Mouse (Mus musculus): ENCODE data around the gene Hmg20b.

Gene Hmg20b

DNA sequence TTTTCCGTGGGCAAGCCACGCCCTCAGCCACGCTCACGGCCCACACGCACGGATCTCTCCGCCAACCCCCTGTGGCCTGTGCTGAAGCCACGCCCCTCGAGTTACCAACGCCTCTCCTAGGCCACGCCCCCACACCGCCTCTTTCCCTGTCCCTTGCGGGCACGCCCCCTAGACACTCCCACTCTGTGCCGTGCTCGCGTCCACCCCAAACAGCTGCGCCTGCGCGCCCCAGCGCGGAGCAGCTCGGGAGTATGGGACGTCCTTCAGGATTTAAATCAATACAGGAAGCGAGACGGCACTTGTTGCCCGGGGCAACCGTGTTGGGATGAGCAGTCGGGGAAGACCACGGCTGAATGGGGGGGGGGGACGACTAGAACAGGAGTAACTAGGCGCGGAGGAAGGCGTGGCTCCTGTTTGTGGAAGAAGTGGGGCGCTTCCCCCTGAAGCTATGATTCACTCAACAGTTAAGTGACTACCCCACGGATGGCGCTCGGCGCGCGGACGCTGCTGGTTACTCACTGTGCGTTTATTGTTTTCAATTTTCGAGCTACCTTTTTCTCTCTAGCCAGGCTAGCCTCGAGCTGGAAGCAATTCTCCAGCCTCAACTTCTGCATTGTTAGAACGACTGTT is 28.4 kb upstream of the Hmg20b start:
- DNase-seq (ENCODE audit: low read depth): peak; percentile 99

DNA sequence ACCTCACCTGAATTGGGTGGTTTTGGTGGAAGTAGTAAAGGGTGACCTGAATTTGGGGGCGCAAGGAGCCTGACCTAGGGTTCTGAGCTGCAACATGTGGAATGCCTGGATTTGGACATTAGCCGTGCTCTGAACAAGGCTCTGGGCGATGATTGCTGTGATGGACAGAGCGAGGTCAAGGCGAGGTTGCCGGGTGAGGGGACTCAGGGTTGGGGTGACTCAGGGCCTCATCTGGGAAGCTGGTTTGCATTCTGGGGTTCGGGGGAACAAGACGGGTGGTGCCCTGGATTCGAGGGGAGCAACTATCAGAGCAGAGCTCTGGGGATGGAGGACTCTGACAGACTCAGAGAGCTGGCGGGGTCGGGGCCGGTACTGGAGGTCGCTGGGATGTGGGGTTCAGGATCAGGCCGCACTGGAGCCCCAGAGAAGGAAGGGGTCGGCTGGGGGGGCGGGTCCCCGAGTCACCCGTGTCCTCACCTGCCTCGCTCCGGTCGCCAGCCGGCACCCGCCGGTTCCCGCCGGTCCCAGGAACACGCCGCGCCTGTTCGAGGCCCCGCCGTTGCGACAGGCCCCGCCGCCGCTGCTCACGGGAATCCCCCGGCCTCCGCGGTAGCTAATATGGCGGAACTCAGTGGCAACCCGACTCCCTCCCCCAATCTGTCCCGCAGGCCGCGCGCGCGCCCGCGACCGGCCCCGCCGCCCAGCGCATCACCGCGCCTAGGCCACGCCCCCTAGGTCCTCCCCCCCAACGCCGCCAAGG is 27.7 kb upstream of the Hmg20b start, which contains the start of gene Fzr1:
TSS of gene Fzr1 (minus strand) at position 724 of the 760 bp plus-strand sequence.
- no peak for DNase-seq (ENCODE audit: low read depth)

DNA sequence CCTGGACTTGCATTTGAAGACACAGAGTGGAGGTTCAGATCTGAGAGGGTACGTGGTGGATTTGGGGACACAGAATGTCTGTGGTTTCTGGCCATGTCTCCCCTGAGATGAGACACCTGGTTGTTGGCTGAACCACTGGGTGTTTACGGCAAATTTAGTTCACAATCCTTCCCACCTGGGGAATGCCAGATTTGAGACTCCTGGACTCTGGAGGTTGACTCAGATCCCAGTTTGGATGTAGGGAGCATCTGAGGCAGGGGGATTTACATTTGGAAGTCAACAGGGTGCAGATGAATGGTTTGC is 27.0 kb upstream of the Hmg20b start:
- DNase-seq (ENCODE audit: low read depth): no peak

DNA sequence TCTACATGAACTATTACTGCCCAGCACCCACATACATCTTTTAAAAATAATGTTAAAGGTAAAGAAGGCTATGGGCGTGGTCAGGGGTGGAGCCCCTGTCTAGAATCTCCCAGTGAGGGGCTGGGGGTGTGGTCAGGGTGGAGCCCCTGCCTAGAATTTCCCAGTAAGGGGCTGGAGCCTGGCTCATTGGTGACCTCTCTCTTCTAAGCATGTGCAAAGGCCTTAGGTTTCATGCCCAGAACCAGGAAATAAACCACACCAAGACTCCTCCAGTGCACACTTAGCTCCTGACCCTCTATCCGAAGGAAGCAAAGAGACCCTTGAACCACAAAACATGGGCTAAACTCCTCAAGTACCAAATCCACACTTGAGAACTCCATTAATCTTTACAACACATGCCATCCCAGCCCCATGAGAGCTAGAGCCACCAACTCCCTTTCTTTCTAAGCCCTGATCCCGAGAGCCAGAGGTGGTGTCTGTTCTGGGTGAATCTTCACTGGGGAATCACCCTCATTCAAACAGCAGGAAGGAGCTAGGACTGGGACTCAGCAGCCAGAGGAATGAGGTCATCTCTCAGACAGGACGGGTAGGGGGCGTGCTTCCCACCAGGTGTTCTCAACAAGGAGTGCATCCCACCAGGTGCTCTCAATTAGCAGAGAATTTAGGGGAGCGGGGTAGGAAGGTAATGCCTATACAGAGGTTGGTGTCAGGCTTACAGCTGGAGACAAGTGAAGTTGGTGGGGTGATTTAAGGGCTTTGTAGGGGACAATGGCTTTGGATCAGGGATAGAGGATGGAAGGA is 26.5 kb upstream of the Hmg20b start:
- no peak for DNase-seq (ENCODE audit: low read depth)

DNA sequence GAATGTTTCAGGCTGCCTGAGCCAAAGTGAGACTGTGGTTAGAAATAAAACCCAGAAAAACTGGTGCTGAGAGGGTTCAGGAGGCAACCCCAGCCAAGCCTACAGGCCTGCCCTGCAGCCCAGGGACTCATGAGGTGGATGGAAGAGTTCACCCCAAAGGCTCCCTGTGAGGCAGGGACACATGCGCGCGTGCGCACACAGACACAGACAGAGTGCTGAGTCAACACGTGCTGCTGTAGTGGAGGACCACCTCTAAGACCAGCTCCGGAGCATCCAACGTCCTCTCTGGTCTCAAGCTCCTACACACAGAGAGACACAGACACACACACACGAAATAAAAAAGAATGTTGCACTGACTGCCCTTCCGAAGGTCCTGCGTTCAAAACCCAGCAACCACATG is 25.0 kb upstream of the Hmg20b start:
- DNase-seq (ENCODE audit: low read depth): no peak

DNA sequence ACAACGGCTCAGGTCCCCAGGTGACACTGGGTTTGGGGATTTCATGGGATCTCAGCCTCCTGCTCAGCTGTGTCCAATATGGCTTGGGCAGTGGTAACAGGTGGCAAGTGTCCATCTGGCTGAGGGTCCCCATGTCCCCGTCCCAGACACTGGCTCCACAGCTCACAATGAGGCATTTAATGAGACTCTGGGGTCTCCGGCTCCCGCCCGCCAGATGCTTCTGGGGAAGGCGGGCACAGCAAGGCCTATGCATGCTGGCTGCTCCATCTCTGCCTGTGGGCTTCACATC is 16.9 kb upstream of the Hmg20b start:
- no peak for DNase-seq (ENCODE audit: low read depth)

DNA sequence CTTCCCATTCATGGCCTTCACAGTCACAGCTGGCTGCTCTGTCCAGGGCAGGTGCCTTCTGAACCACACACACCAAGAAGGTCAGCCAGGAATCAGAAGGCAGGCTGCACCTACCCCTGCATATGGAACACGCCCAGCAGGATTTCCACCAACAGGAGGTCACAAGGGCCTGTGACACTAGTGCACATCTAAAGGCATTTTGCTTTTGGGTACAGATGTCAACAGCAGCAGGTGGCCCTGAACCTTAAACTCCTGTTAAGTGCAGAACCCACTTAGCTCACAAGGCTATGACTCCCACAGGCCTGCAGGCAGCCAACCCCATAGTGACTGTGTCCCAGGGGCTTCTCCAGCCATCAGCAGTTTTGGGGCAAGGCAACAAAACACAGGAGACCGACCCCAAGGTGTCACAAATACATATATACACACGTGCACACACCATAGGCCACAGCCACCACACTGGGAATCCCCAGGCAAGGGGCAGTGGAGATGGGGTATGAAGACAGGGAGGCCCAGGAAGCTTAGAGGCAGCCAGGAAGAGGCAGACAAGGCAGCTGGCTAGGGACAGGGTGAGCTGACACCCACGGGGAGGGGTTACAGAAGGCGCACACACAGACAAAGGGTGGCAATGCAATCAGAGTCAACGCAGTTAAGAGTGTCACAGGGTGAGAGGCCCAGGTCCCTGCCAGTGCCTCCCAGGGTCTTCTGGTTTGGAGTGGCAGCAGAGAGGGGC is 16.4 kb upstream of the Hmg20b start:
- no peak for DNase-seq (ENCODE audit: low read depth)

DNA sequence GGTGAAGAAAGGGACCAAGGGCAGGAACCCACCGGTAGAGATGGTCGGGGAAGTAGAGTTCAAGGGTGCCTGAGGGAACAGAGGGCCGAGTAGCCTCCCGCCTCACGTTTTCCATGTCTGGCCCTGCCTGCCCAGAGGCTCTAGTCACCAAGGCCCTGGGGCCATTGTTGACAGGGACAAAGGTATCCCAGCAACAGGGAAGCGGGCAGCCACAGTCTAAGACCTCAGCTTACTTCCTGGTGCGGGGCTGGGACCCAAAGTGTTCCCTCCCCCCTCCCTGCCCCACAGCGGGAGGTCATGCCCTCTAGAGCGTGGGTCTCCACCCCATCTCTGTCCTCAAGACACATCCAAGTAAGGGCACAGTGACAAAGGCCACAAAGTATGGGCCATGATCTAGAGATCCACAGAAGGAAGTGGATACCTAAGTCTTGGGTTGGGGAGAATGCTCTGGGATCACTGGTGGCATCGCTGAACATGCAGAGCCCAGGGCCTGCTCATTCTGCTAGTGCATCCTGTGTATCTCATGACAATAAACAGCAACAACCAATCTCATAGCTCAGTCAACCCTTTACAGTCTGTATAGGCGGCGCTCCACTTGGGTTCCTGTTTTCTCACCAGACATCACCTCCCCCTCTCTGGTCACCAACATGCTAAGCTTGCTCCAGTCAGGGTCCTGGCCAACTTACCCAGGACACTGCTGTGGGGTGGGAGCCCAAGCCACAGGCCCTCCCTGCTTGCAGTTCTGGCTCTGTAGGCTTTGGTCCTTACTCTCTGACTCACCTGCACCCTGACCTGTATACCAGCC is 15.6 kb upstream of the Hmg20b start, which contains the start of gene 4930404N11Rik:
TSS of gene 4930404N11Rik (minus strand) at position 145 of the 805 bp plus-strand sequence.
- DNase-seq (ENCODE audit: low read depth): no peak

DNA sequence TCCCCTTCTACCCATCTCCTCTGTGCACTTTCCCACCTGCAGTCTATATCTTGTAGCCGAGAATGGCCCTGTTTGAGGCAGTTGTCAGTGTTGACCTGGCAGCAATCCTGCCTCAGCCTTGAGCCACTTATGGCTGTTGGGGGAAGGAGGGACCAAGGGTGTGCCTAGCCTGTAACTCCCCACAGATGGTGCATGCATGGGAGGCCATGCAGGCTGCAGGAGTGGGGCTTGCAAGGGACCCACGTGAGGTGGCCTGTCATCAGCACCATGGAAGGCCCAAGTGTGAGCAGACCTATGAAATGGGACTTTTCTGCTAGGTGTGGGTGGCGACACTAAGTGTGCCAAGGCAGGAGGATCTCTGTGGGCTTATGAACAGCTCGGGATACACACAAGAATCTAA is 14.8 kb upstream of the Hmg20b start:
- no peak for DNase-seq (ENCODE audit: low read depth)

DNA sequence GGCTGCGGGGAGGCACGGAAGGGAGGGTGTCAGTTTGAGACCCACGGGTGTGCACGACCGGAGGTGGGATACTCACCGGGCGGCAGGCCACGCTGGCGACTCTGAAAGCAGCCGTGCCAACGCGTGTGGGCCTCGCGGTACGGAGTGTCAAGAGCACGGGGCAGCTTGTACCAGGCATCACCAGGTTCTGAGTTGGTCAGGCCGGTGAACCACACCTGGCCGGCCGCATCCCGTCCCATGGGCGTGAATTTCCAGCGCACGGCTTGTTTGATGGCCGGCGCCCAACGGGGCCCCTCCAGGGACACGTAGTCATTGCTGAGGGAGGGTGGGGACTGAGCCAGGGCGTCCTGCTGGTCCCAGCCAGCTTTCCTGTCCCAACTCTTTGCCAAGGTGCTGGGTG is 14.4 kb upstream of the Hmg20b start:
- DNase-seq (ENCODE audit: low read depth): no peak

DNA sequence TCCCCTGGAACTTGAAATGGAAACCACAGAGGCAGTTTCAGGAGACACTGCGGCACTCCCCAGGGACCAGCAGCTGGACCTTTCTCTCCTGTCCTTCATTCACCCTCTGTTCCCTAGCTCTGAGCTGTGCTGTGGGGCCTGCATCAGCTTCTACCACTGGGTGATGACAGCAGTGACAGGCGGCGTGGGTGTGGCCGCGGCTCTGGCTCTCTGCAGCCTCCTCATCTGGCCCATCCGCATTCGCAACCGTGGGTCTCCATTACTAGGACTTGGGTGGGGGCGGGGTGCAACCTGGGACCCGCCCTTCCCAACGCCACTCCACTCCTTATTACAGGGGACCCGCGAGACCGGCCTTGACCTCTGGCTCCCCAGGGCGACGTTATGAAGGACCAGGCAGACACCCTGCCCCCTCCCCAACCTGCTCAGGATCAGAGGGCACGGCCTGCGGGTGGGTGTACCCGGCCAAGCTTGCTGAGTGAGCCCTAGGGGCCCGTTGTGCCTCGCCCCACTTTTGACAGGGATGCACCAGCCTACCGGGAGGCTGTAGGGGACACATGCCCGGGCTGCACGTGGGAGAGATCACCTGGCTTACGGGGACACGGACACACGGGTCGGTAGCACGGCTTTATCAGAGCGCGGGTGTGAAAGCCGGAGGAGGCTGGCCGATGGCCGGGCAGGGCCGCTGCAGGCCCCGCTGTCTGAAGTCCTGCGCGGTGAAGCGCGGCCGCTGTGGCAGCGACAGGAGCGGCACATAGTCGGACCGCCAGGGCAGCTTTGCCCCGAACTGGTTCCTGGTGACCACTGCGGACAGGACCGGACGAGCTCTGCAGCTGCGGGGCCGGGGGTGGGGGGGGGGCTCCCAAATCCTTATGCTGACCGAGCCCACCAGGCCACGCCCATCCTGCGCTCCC is 13.4 kb upstream of the Hmg20b start:
- no peak for DNase-seq (ENCODE audit: low read depth)

DNA sequence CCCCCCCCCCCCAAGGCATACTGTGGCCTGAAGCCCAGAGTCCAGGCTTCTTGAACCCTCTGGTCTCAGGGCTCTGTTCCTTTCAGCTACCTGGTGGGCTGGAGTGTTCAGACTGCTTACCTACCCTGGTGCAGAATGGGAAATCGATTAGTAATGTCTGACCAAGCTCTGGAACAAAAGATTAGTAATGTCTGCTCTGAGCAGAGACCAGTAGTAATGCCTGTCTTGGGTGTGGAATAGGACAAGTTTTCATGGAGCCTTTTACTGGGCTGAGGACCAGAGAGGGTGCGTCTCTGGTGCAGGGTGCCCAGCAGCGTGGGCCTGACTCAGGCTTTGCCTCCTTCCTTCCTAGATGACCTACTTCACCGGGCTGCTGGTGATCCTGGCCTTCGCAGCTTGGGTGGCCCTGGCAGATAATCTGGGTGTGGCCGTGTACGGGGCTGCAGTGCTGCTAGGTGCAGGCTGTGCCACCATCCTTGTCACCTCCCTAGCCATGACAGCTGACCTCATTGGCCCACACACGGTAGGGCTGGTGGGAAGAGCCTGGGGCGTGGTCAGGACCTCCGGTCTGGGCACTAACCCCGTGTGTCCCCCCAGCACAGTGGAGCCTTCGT is 12.2 kb upstream of the Hmg20b start:
- DNase-seq (ENCODE audit: low read depth): no peak

DNA sequence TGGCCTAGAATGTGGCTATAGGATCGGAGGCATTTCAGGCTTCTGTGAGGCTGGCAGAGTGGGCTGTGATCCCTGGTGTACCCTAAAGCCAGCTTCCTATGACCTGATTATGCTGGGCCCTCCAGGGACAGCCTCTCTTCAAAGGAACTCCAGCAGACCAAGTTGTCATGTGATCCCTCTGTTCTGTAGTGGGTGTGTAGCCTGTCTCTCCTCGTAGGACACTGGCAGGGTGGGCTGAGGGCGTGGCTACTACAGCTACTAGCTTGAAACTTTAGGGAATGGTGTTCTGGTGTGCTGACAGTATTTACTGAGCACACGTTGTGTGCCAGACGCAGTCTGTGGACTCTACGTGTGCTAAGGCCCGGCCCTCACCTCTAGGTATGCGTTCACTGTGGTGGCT is 10.4 kb upstream of the Hmg20b start:
- no peak for DNase-seq (ENCODE audit: low read depth)

DNA sequence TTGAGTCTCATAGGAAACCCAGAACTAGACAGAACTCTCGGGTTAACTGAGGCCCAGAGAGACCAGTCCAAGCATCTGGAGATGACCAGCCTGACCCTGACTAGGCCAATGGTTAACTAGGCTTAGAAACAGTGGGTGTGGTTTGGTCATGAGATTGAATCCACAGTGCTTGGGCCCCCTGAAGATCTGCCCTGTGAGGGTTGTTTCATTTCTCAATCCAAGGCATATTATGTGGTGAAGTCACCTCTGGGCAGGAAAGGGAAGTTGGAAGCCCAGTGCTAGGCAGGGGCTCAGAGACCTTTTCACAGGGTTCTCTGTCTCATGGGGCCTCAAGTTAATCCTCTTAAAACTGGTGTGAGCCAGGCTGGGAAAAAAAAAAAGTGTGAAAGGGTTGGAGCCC is 8.6 kb upstream of the Hmg20b start:
- DNase-seq (ENCODE audit: low read depth): no peak

DNA sequence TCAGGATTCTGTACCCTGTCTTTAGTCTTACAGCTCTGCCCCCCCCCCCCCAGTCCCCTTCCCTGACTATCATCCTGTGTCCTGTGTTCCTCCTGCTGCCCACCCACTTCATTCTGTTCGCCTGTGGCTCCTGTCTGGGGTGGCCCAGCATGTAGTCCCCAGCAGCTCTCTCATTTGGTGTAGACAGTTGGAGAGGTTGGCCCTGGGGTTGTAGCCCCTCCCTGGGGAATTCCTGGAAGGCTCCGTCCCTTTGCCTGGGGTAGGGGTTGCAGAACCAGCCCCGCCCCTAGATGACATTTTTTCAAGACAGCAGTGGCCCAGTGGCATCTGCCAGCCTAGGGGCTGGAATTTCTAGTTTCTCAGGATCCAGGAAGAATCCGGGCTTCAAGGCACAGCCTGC is 7.9 kb upstream of the Hmg20b start:
- DNase-seq (ENCODE audit: low read depth): no peak

DNA sequence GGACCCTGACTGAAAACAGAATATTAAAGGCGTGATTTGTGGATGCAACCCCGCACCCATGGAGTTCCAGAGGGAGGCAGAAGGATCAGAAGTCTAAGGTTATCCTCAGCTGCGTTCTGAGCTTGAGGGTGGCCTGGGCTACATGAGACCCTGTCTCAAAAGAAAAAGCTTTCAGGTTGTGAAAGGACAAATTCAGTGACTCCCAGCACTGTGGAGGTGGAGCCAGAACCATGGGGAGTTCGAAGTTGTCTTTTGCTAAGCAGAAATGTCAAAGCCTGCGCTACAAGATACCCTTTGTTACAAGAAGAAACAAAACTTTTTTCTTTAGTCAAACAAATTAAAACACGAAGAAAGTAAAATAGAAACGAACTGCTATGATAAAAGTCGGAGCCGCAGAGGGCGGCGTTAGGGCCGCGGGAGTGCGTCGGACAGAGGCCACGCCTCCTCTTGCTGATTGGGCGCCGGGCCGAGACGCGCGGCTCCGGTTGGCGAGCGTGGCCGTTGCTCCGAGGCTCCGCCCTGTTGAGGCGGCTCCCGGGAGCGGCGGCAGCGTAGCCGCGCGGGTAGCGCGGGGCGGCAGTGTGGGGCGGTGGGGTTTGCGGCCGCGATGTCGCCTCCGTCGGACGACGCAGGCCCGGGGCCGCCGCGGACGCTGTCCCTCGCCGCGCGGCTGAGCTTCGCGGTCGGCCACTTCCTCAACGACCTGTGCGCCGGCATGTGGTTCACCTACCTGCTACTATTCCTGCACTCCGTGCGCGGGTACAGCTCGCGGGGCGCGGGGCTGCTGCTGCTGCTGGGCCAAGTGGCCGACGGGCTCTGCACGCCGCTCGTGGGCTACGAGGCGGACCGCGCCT is 6.9 kb upstream of the Hmg20b start, which contains the start of gene Mfsd12:
TSS of gene Mfsd12 (plus strand) at position 501 of the 854 bp plus-strand sequence.
- DNase-seq (ENCODE audit: low read depth): peak; percentile 51

DNA sequence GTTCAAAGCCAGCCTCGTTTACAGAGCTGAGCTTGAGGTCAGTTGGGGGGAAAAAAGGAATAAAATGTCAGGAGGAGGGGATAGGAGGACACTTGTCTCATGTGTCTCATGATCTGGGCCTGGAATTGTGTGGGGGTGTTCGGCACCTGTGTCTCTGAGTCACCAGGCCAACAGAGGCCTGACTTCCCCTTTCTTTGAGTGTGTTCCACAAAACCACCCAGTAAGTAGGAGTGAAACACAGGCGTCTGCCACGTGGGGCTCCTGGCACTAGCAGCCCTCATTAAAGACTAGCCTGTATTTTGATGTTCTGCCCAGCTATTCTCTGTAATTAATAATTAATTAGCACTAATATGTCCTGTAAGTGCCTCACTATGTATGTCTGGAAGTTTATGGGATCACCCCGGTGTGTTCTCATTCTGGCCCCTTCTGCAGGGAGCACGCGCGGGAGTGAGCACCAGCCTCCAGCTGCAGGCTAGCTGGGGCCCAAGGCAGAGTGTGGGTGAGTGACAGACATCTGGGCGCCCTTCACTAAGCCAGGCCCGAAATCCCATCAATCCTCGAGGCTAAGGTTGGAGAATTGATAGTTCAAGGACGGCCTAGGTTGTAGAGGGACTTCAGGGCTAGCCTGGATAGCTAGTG is 6.2 kb upstream of the Hmg20b start:
- no peak for DNase-seq (ENCODE audit: low read depth)

DNA sequence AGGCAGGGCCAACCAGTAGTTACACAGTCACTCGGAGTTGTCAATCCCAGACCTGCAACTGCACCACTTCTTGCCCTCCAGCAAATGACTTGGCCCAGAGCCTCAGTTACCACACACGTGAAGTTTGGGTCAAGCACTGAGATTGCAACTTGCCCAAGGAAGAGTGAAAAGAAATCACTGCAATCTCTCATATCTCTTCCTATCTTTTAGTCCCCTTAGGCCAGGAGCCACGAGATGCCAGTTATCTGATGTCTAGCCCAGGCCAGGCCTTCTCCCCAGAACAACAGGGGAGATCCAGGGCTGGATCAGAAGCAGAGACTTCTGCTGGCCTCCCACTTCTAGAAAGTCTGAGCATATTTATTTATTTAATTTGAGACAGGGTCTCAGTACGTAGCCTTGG is 5.3 kb upstream of the Hmg20b start:
- DNase-seq (ENCODE audit: low read depth): no peak
